Mouse (Mus musculus): Measurements from ENCODE around the gene Spire2. TPM values are rescaled to one million over a fixed set of nuclear protein-coding genes. Genes with fewer than 3 reads are reported as not detected.

Spire2 gene
- polyA plus RNA-seq, 1 experiment: 1.1 TPM

DNA sequence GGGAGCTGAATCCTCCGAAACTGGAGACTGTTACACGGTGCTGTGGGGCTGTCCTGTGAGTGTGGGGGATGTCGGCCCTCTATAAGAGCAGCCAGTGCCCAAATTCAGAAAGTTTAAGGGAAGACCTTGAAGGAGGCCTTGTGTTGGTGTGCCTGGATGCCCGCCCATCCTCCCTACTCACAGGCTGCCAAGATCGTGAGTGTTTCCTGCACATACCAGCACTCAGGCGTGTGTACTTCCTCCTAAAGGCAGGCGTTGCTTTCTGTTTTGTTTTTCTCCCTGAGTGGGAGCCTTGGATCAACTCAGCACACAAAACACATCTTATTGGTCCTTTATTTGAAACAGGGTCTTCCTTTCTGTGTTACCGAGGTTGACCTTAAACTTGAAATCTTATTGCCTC lies 9.7 kb downstream of the Spire2 start:
- no peak overlapping the region for H3K4me3 ChIP-seq (ENCODE audit: extremely low read depth, insufficient read depth, insufficient read length)
- 39% methylated on average over 8 of the region's 8 CpGs for WGBS
- no peaks in the 10 kb centered on the region for H3K27me3 ChIP-seq (ENCODE audit: control insufficient read depth, insufficient read depth, low read length)
- no peaks in the 10 kb centered on the region for H3K36me3 ChIP-seq (ENCODE audit: control insufficient read depth, insufficient read depth, low read length)
- H3K4me1 ChIP-seq (ENCODE audit: control insufficient read depth, insufficient read depth, insufficient read length): peaks cover 3% of the 10 kb centered on the region; the same call in 1 of the 2 replicates
- H3K27ac ChIP-seq (ENCODE audit: insufficient read depth, low read length): peak overlapping the region; percentile 52; the same call in 1 of the 2 replicates
- TF ChIP-seq CTCF (IDR thresholded peaks at IDR 0.05; ENCODE audit: extremely low read depth, insufficient read depth, insufficient read length, insufficient replicate concordance) (no peak), POLR2A (IDR thresholded peaks at IDR 0.05; ENCODE audit: low read depth, low read length) (no peak)
- DNase-seq (ENCODE audit: low read depth in 1 of 2, low spot score in 2 of 2): no peak

DNA sequence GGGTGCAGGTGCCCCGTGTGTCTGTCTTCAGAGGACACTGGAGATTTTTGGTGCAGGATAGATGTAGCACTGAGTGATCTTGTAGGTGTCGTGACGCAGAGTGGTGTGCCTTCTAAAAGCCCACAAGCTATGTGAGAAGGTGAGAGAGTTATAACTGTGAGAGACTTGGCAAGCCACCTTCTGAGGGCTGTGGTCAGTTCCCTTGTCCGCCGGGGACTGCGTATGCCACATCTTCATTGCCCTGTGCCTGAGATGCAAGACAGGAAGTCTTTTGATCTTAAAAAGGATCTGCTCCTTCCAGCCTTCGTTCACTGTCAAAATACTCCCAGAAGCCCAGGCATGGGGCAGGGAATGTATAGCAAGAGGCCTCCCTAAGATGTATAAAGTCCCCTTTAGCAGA lies 10.4 kb downstream of the Spire2 start:
- Histone ChIP-seq H3K4me1 (ENCODE audit: control insufficient read depth, insufficient read depth, insufficient read length) (peaks cover 3% of the 10 kb centered on the region; the same call in 1 of the 2 replicates), H3K4me3 (ENCODE audit: extremely low read depth, insufficient read depth, insufficient read length) (no peak overlapping the region), H3K36me3 (ENCODE audit: control insufficient read depth, insufficient read depth, low read length) (no peaks in the 10 kb centered on the region), H3K27me3 (ENCODE audit: control insufficient read depth, insufficient read depth, low read length) (no peaks in the 10 kb centered on the region), H3K27ac (ENCODE audit: insufficient read depth, low read length) (peak overlapping the region; percentile 32)
- no peak for DNase-seq (ENCODE audit: low read depth in 1 of 2, low spot score in 2 of 2)
- TF ChIP-seq POLR2A (IDR thresholded peaks at IDR 0.05; ENCODE audit: low read depth, low read length) (no peak), CTCF (IDR thresholded peaks at IDR 0.05; ENCODE audit: extremely low read depth, insufficient read depth, insufficient read length, insufficient replicate concordance) (no peak)
- 24% methylated on average over 7 of the region's 7 CpGs for WGBS

- WGBS: 78% methylated on average over 12 of the region's 12 CpGs
- no peak for DNase-seq (ENCODE audit: low read depth in 1 of 2, low spot score in 2 of 2)
- Histone ChIP-seq H3K4me1 (ENCODE audit: control insufficient read depth, insufficient read depth, insufficient read length) (peaks cover 3% of the 10 kb centered on the region; the same call in 1 of the 2 replicates), H3K27me3 (ENCODE audit: control insufficient read depth, insufficient read depth, low read length) (no peaks in the 10 kb centered on the region), H3K36me3 (ENCODE audit: control insufficient read depth, insufficient read depth, low read length) (no peaks in the 10 kb centered on the region), H3K27ac (ENCODE audit: insufficient read depth, low read length) (0 out of 2 replicates have a peak overlapping the region, but pooled peaks have one; percentile 32), H3K4me3 (ENCODE audit: extremely low read depth, insufficient read depth, insufficient read length) (no peak overlapping the region)
- no peak for TF ChIP-seq POLR2A (IDR thresholded peaks at IDR 0.05; ENCODE audit: low read depth, low read length)
- no peak for TF ChIP-seq CTCF (IDR thresholded peaks at IDR 0.05; ENCODE audit: extremely low read depth, insufficient read depth, insufficient read length, insufficient replicate concordance)
Measured at GRCm38 (mm10) chr8:123343422-123343821, 10.9 kb downstream of the Spire2 start.

DNA sequence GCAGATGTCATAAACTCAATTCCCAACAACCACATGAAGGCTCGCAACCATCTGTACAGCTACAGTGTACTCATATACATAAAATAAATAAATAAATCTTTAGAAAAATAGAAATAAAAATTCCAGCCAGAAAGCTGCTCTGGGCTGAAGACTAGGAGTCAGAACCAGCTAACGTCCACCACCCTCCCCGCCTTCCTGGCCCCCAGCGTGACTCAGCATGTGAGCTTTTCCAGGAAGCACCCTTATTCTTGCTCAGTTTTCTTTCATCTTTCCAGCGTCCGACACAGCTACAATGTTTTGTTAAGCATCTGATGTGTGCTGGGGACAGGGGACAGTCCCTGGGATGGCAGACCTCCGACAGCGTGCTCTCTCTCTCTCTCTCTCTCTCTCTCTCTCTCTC lies 12.6 kb downstream of the Spire2 start:
- Histone ChIP-seq H3K27ac (ENCODE audit: insufficient read depth, low read length) (no peak overlapping the region), H3K4me1 (ENCODE audit: control insufficient read depth, insufficient read depth, insufficient read length) (peaks cover 3% of the 10 kb centered on the region; the same call in 1 of the 2 replicates), H3K27me3 (ENCODE audit: control insufficient read depth, insufficient read depth, low read length) (no peaks in the 10 kb centered on the region), H3K36me3 (ENCODE audit: control insufficient read depth, insufficient read depth, low read length) (no peaks in the 10 kb centered on the region), H3K4me3 (ENCODE audit: extremely low read depth, insufficient read depth, insufficient read length) (no peak overlapping the region)
- TF ChIP-seq POLR2A (IDR thresholded peaks at IDR 0.05; ENCODE audit: low read depth, low read length) (no peak), CTCF (IDR thresholded peaks at IDR 0.05; ENCODE audit: extremely low read depth, insufficient read depth, insufficient read length, insufficient replicate concordance) (no peak)
- WGBS: 85% methylated on average over 8 of the region's 8 CpGs
- DNase-seq (ENCODE audit: low read depth in 1 of 2, low spot score in 2 of 2): no peak

DNA sequence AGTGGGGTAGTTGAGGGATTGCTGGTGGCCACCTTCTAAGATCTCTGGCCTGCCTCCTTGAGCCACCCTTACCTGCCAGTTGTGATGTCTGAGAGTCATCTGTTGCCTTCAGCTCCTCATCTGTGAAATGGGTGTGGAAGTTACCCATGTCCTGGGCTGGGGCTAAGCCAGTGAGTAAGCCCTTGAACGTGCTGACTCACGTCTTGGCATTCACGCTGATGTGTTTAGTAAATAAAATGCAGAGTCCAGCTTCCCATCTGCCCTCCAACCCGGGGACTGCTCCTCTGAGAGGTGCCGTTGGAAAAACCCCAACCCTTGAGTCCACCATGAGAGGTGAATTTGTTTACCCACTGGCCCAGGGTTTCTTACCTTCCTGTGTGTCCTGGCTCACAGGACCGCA lies 13.3 kb downstream of the Spire2 start:
- DNase-seq (ENCODE audit: low read depth in 1 of 2, low spot score in 2 of 2): no peak
- peaks cover 3% of the 10 kb centered on the region; the same call in 1 of the 2 replicates for H3K4me1 ChIP-seq (ENCODE audit: control insufficient read depth, insufficient read depth, insufficient read length)
- TF ChIP-seq POLR2A (IDR thresholded peaks at IDR 0.05; ENCODE audit: low read depth, low read length): no peak
- H3K4me3 ChIP-seq (ENCODE audit: extremely low read depth, insufficient read depth, insufficient read length): no peak overlapping the region
- WGBS: 88% methylated on average over 6 of the region's 6 CpGs
- H3K27me3 ChIP-seq (ENCODE audit: control insufficient read depth, insufficient read depth, low read length): no peaks in the 10 kb centered on the region
- H3K27ac ChIP-seq (ENCODE audit: insufficient read depth, low read length): no peak overlapping the region
- no peaks in the 10 kb centered on the region for H3K36me3 ChIP-seq (ENCODE audit: control insufficient read depth, insufficient read depth, low read length)

- WGBS: 76% methylated on average over 2 of the region's 2 CpGs
- Histone ChIP-seq H3K27me3 (ENCODE audit: control insufficient read depth, insufficient read depth, low read length) (no peaks in the 10 kb centered on the region), H3K36me3 (ENCODE audit: control insufficient read depth, insufficient read depth, low read length) (no peaks in the 10 kb centered on the region), H3K4me1 (ENCODE audit: control insufficient read depth, insufficient read depth, insufficient read length) (peaks cover under 1% of the 10 kb centered on the region; the same call in 1 of the 2 replicates), H3K27ac (ENCODE audit: insufficient read depth, low read length) (no peak overlapping the region), H3K4me3 (ENCODE audit: extremely low read depth, insufficient read depth, insufficient read length) (no peak overlapping the region)
- TF ChIP-seq CTCF (IDR thresholded peaks at IDR 0.05; ENCODE audit: extremely low read depth, insufficient read depth, insufficient read length, insufficient replicate concordance) (no peak), POLR2A (IDR thresholded peaks at IDR 0.05; ENCODE audit: low read depth, low read length) (no peak)
- no peak for DNase-seq (ENCODE audit: low read depth in 1 of 2, low spot score in 2 of 2)
Measured at GRCm38 (mm10) chr8:123347293-123347692, 14.8 kb downstream of the Spire2 start.

DNA sequence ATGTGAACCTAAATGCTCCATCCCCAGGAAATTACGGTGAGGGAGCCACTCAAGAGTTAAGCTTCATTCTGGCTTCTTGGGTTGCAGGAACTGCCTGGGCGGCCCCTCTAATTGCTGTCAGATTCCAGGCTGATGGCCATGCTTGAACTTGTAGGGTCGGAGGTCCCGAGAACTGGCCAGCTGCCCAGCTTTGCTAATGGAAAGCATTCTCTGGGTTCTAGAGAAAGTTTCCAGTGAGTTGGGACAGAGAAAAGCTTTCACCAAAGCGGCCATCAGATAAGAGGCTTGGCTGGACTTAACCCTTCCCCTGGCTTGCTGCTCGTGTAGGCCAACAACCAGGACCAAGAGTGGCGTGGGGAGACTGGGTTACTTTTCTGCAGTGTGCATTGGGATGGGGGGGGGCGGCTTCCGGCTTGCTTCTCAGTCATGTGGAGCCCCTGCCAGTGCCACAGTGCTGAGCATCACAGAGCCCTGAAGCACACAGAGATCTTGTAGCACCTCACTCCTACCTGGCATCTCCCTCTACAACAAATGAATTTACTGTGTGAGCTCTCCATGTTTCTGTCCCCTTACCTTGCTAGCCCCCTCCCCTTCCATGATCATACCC lies 15.8 kb downstream of the Spire2 start:
- Histone ChIP-seq H3K27me3 (ENCODE audit: control insufficient read depth, insufficient read depth, low read length) (peaks cover 1% of the 10 kb centered on the region; the same call in 1 of the 2 replicates), H3K4me1 (ENCODE audit: control insufficient read depth, insufficient read depth, insufficient read length) (no peaks in the 10 kb centered on the region), H3K27ac (ENCODE audit: insufficient read depth, low read length) (no peak overlapping the region), H3K36me3 (ENCODE audit: control insufficient read depth, insufficient read depth, low read length) (no peaks in the 10 kb centered on the region), H3K4me3 (ENCODE audit: extremely low read depth, insufficient read depth, insufficient read length) (no peak overlapping the region)
- WGBS: 88% methylated on average over 9 of the region's 9 CpGs
- TF ChIP-seq POLR2A (IDR thresholded peaks at IDR 0.05; ENCODE audit: low read depth, low read length) (no peak), CTCF (IDR thresholded peaks at IDR 0.05; ENCODE audit: extremely low read depth, insufficient read depth, insufficient read length, insufficient replicate concordance) (no peak)
- DNase-seq (ENCODE audit: low read depth in 1 of 2, low spot score in 2 of 2): no peak

Measured in spleen, adult 2 months (tissue).